Mouse (Mus musculus) kidney, embryonic 14.5 days (tissue): ENCODE data around the gene Tnk1. TPM values are rescaled to one million over a fixed set of nuclear protein-coding genes. Genes with fewer than 3 reads are reported as not detected.
A peak's percentile ranks its signal among the peaks of the same experiment; 100 is the strongest.

Experiments used
- ATAC-seq: fragments of 200-750 bp; cut with Nextera tagmentation; 2 replicates; pipeline ENCODE4 v1.8.0; 2017; ENCODE audit warnings: moderate number of reproducible peaks, mild to moderate bottlenecking, moderate TSS enrichment, moderate library complexity; ENCODE audit not compliant: low FRiP score, low TSS enrichment
- H3K27ac ChIP-seq: fragments of 300-500 bp; sonication (generic); 2 replicates; pipeline ENCODE4 v1.5.1; 2014; ENCODE audit warnings: low read depth, mild to moderate bottlenecking, low read length, moderate library complexity, mixed read lengths
- H3K27me3 ChIP-seq: fragments of 300-500 bp; sonication (generic); 2 replicates; pipeline ENCODE4 v1.6.1; 2014; ENCODE audit warnings: mild to moderate bottlenecking, low read length; ENCODE audit not compliant: control insufficient read depth, insufficient read depth
- H3K36me3 ChIP-seq: fragments of 300-500 bp; sonication (generic); 2 replicates; pipeline ENCODE4 v1.6.1; 2014; ENCODE audit warnings: low read length, mixed read lengths; ENCODE audit not compliant: control insufficient read depth, insufficient read depth
- H3K4me1 ChIP-seq: fragments of 300-500 bp; sonication (generic); 2 replicates; pipeline ENCODE4 v1.6.1; 2014; ENCODE audit warnings: low read length, mixed read lengths; ENCODE audit not compliant: control insufficient read depth, insufficient read depth
- H3K4me2 ChIP-seq: fragments of 300-500 bp; sonication (generic); replicated peaks from 2 replicates; pipeline ENCODE4 v1.6.1; 2014; ENCODE audit warnings: low read depth, mild to moderate bottlenecking, low read length
- H3K4me3 ChIP-seq: fragments of 300-500 bp; sonication (generic); 2 replicates; pipeline ENCODE4 v1.5.1; 2014; ENCODE audit warnings: mild to moderate bottlenecking, low read length
- H3K9ac ChIP-seq: fragments of 300-500 bp; sonication (generic); 2 replicates; pipeline ENCODE4 v1.6.1; 2014; ENCODE audit warnings: low read depth, mild to moderate bottlenecking, low read length, moderate library complexity
- H3K9me3 ChIP-seq: fragments of 300-500 bp; sonication (generic); 2 replicates; pipeline ENCODE4 v1.6.1; 2016; ENCODE audit warnings: low read length; ENCODE audit not compliant: control insufficient read depth
- WGBS: fragments of 180-500 bp; shearing (Covaris S2); extraction: QIAGEN DNeasy Blood & Tissue Kit; methylation state at CpG from one replicate; pipeline ENCODE4 v1.1.7; 2014; 5-methylcytosine and 5-hydroxymethylcytosine counted together
- polyA plus RNA-seq: library from polyadenylated mRNA; unstranded; fragments of >200 nt; fragmentation: Nextera tagmentation; extraction: Ambion mirVana; gene quantifications from 2 replicates; pipeline ENCODE4 v1.2.1, GENCODE M21; 2014

Gene Tnk1
- polyA plus RNA-seq, 1 experiment from 2014 or later, result 4.9 TPM

GRCm38 (mm10) chr11:69837604-69837951, 21.0 kb downstream of the Tnk1 start, which contains the start of gene Nlgn2:
Nlgn2 (minus strand) TSS chr11:69837784.
- 0 out of 2 replicates have a peak, but pooled peaks cover 2% of the 10 kb centered on the region for H3K27me3 ChIP-seq
- no peak for ATAC-seq
- 0% methylated on average over 24 of the region's 32 CpGs for WGBS

GRCm38 (mm10) chr11:69836703-69837576, 21.6 kb downstream of the Tnk1 start:
- Histone ChIP-seq H3K4me1 (peaks cover 46% of the 10 kb centered on the region), H3K36me3 (peaks cover 11% of the 10 kb centered on the region; the same call in 1 of the 2 replicates), H3K27ac (peak overlapping the region; percentile 79), H3K9ac (peak overlapping the region; percentile 79), H3K4me3 (peak overlapping the region; percentile 73), H3K9me3 (no peaks in the 10 kb centered on the region), H3K4me2 (peak overlapping the region; percentile 98), H3K27me3 (0 out of 2 replicates have a peak, but pooled peaks cover 2% of the 10 kb centered on the region)
- WGBS, result under 1% methylated on average over 39 of the region's 52 CpGs
- 0 out of 2 replicates have a peak, but pooled peaks have one; percentile 4 for ATAC-seq

More at GRCm38 (mm10) chr11:69837604-69837951, 21.0 kb downstream of the Tnk1 start, which contains the start of gene Nlgn2:
- peaks cover 10% of the 10 kb centered on the region; the same call in 1 of the 2 replicates for H3K36me3 ChIP-seq
- peak within 1 kb of the TSS; percentile 73 for H3K4me3 ChIP-seq
- peak within 1 kb of the TSS; percentile 98 for H3K4me2 ChIP-seq
- H3K9me3 ChIP-seq, result no peaks in the 10 kb centered on the region
- H3K9ac ChIP-seq, result peak within 1 kb of the TSS; percentile 79
- H3K27ac ChIP-seq, result peak within 1 kb of the TSS; percentile 83
- H3K4me1 ChIP-seq, result peaks cover 46% of the 10 kb centered on the region

GRCm38 (mm10) chr11:69835966-69836335, 22.6 kb downstream of the Tnk1 start:
- Histone ChIP-seq H3K9me3 (no peaks in the 10 kb centered on the region), H3K4me2 (peak overlapping the region; percentile 98), H3K4me3 (peak overlapping the region; percentile 73), H3K4me1 (peaks cover 46% of the 10 kb centered on the region), H3K27ac (no peak overlapping the region), H3K36me3 (peaks cover 17% of the 10 kb centered on the region; the same call in 1 of the 2 replicates), H3K9ac (peak overlapping the region; percentile 79; the same call in 1 of the 2 replicates), H3K27me3 (0 out of 2 replicates have a peak, but pooled peaks cover 2% of the 10 kb centered on the region)
- 20% methylated on average over 4 of the region's 4 CpGs for WGBS
- ATAC-seq, result no peak

GRCm38 (mm10) chr11:69835326-69835965, 23.1 kb downstream of the Tnk1 start:
- Histone ChIP-seq H3K4me3 (peak overlapping the region; percentile 73), H3K27me3 (0 out of 2 replicates have a peak, but pooled peaks cover 2% of the 10 kb centered on the region), H3K9me3 (no peaks in the 10 kb centered on the region), H3K4me1 (peaks cover 46% of the 10 kb centered on the region), H3K4me2 (peak overlapping the region; percentile 98), H3K36me3 (peaks cover 17% of the 10 kb centered on the region; the same call in 1 of the 2 replicates), H3K9ac (peak overlapping the region; percentile 2; the same call in 1 of the 2 replicates), H3K27ac (no peak overlapping the region)
- ATAC-seq, result no peak
- 5% methylated on average over 9 of the region's 9 CpGs for WGBS

- Histone ChIP-seq H3K36me3 (peaks cover 17% of the 10 kb centered on the region; the same call in 1 of the 2 replicates), H3K9ac (peak overlapping the region; percentile 75), H3K4me2 (peak overlapping the region; percentile 98), H3K4me1 (peaks cover 47% of the 10 kb centered on the region), H3K4me3 (peak overlapping the region; percentile 73), H3K27me3 (0 out of 2 replicates have a peak, but pooled peaks cover 2% of the 10 kb centered on the region), H3K27ac (0 out of 2 replicates have a peak overlapping the region, but pooled peaks have one; percentile 11), H3K9me3 (no peaks in the 10 kb centered on the region)
- 8% methylated on average over 26 of the region's 48 CpGs for whole genome bisulfite sequencing
- no peak for ATAC-seq
Measured at GRCm38 (mm10) chr11:69834001-69834549, 24.5 kb downstream of the Tnk1 start.

- 0 out of 2 replicates have a peak overlapping the region, but pooled peaks have one; percentile 11 for H3K27ac ChIP-seq
- peak overlapping the region; percentile 75 for H3K9ac ChIP-seq
- ATAC-seq, result no peak
- no peaks in the 10 kb centered on the region for H3K9me3 ChIP-seq
- peak overlapping the region; percentile 98 for H3K4me2 ChIP-seq
- peaks cover 17% of the 10 kb centered on the region; the same call in 1 of the 2 replicates for H3K36me3 ChIP-seq
- H3K27me3 ChIP-seq, result 0 out of 2 replicates have a peak, but pooled peaks cover 2% of the 10 kb centered on the region
- peak overlapping the region; percentile 73 for H3K4me3 ChIP-seq
- WGBS, result 55% methylated on average over 8 of the region's 8 CpGs
- H3K4me1 ChIP-seq, result peaks cover 45% of the 10 kb centered on the region
Measured at GRCm38 (mm10) chr11:69833554-69833953, 25.0 kb downstream of the Tnk1 start.

GRCm38 (mm10) chr11:69828832-69829231, 29.7 kb downstream of the Tnk1 start:
- Histone ChIP-seq H3K4me2 (no peak overlapping the region), H3K9me3 (no peaks in the 10 kb centered on the region), H3K27me3 (no peaks in the 10 kb centered on the region), H3K36me3 (peaks cover 56% of the 10 kb centered on the region), H3K9ac (no peak overlapping the region), H3K27ac (no peak overlapping the region), H3K4me3 (no peak overlapping the region), H3K4me1 (peaks cover 10% of the 10 kb centered on the region)
- ATAC-seq, result no peak
- whole genome bisulfite sequencing, result 63% methylated on average over 5 of the region's 5 CpGs

GRCm38 (mm10) chr11:69823456-69823855, 35.1 kb downstream of the Tnk1 start:
- Histone ChIP-seq H3K9ac (no peak overlapping the region), H3K27me3 (no peaks in the 10 kb centered on the region), H3K27ac (no peak overlapping the region), H3K4me3 (no peak overlapping the region), H3K4me2 (no peak overlapping the region), H3K36me3 (peaks cover 39% of the 10 kb centered on the region), H3K9me3 (no peaks in the 10 kb centered on the region), H3K4me1 (no peaks in the 10 kb centered on the region)
- 62% methylated on average over 2 of the region's 2 CpGs for WGBS
- no peak for ATAC-seq
